Mouse (Mus musculus) kidney, adult 11 months (tissue): ENCODE data around the gene Rps6.

Source experiments
- DNase-seq: peaks from one replicate; pipeline ENCODE4 v3.0.0; 2022

Gene Rps6

GRCm38 (mm10) chr4:86857113-86858069 lies at the start of gene Rps6:
TSS of gene Rps6 (minus strand) at chr4:86857412.
- DNase-seq: peak; percentile 97

DNA sequence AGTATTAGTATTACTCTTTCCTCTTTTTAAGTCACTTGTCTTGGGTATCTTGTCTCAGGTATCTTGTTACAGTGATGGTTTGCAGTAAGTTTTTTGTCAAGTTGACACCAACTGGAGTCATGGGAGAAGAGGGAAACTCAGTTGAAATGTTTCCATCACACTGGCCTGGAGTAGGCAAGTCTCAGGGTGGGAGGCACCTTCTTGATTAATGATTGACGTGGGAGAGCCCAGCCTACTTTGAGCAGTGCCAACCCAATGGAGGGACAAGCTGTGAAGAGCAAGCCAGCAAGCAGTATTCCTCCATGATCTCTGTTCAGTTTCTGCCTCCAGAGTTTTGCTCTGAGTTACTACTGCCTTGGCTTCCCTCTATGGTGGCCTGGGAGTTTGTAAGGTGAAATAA lies 48.7 kb upstream of the Rps6 start:
- DNase-seq: no peak

GRCm38 (mm10) chr4:86904969-86905368 lies 47.8 kb upstream of the Rps6 start:
- no peak for DNase-seq

DNA sequence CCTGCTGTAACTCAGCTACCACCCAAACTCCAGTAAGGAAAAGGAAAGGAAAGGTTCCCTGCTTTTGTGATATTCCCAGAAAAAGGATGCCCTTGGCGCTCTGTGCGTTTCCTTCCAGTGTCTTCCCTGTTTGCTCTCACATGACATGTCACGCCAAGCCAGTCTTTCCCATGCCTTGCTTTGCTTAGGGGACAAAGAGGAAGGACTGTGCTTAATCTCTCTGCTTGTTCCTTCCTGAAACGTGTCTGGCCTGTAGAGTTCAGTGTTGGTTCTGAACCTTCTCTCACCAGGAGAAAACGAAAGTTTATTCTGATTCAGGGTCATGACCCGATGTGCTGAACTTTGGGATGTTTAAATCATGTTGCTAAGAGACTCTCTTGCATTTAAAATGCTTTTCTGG lies 45.1 kb upstream of the Rps6 start:
- peak; percentile 75 for DNase-seq

DNA sequence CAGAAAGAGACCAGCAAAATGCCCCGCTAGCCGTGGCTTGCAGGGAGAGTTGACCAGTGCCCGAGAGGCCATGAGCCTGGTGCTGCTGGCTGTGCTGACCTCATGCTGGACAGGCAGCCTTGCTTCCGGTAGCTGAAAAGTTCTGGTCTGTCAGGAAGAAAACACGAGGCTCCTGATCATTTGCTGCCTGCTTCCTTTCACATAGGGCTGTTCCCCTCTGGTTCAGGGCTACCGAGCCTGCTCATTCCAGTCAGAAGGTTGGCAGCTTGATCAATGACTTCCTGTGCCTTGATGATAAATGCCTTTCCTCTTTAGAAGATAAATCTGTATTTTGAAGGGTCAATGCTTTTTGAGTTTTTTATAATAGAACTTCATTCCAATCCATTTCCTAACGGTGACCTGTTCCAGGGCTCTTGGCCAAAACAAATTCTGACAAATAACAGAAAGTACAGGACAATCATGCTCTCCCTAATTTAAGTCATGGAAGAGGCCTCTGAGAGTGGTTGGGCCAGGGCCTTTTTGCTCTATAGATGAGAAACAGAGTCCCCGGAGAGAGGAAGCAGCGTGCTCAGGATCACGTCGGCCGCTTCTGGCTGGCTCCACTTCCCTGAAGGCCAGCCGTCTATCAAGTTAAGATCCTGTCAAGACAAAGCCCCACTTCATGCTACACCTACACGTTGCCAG lies 41.7 kb upstream of the Rps6 start:
- peak; percentile 82 for DNase-seq

DNA sequence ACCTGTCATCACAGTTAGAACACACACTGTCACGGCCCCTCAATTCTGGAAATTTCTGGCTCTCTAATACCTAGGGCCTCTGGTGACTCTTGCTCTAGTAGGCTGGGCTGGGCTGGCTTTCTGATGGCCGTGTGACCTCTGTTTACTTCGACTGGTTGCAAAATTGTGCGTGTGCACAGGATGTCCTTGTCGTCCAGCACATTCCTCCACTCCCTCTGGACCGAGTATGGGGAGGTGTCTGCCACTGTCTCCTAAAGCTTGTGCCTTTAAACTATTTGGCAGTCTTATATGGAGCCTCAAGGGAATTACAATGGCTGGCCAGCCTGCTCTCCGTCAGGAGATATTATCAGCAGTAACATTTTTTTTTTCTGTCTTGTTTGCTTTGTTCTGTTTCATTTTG lies 40.2 kb upstream of the Rps6 start:
- peak; percentile 46 for DNase-seq

DNA sequence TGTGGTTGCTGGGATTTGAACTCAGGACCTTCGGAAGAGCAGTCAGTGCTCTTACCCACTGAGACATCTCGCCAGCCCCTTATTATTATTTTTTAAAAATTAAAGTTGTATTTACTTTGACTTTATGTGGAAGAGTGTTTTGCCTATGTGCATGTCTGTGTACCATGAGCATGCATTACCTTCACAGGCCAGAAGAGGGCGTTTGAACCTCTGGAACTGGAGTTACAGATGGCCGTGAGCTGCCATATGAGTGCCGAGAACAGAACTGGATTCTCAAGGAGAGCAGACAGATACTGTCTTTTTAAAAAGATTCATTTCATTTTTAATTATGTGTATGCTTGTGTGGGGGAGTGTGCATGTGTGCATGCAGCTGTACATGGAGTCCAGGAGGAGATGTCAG lies 30.7 kb upstream of the Rps6 start:
- no peak for DNase-seq

DNA sequence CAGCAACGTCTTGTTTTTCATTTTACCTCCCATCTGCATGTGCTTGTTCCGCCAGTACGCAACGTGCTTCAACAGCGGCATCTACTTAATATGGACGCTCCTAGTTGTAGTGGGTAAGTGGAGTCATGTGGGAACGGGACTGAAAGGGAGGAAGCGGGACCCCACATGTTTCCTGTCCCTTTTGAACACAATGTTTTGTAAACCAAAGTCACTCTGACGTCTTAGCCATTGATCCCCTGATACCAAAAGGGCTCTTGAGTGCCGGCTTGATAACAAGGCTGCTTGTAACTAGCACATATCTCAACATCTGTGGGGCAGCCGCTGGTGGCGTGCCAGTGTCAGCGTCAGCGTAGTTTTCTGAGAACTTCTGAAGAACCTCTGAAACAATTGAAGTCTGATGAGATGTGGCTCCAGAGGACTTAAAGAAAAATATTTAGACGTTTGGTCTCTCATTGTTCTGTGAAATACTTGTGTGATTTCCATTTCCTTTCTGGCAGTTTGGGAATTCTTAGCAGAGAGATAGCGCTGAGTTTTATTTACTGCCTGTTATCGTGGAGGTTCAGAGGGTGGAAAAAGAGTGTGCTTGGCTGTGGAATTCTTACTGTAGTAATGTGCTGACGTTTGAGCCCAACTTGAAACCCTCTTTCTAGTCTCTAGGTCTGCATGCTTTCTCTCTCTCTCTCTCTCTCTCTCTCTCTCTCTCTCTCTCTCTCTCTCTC lies 29.1 kb upstream of the Rps6 start:
- peak; percentile 68 for DNase-seq

- no peak for DNase-seq
Measured at GRCm38 (mm10) chr4:86885790-86886159, 28.6 kb upstream of the Rps6 start.

DNA sequence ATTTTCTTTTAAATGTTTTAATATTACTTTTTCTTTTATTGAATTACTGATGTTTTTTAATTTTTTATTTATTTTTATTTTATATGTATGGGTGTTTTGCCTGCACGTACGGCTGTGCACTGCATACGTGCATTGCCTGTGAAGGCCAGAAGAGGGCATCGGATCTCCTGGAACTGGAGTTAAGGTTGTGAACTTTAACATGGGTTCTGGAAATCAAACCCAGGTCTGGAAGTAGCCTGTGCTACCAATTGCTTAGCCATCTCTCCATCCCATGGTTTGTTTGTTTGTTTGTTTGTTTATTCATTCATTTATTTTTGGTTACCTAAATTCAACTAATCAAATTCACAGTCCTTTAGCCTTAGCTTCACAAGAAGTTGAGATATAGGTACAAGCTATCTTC lies 27.7 kb upstream of the Rps6 start:
- DNase-seq: no peak

DNA sequence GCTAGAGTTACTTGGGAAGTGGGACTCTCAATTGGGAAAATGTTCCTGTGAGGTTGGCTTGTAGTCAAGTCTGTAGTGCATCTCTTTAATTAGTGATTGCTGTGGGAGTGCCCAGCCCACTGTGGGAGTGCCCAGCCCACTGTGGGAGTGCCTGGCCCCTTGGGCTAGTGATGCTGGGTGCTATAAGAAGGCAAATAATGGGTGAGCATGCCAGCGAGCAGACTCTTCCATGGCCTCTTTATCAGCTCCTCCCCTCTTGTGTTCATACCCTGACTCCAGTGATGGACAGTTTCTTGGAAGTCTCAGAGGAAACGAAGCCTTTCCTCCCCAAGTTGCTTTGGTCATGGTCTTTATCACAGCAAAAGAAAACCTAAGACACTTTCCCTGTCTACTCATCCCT lies 25.2 kb upstream of the Rps6 start:
- DNase-seq: no peak

DNA sequence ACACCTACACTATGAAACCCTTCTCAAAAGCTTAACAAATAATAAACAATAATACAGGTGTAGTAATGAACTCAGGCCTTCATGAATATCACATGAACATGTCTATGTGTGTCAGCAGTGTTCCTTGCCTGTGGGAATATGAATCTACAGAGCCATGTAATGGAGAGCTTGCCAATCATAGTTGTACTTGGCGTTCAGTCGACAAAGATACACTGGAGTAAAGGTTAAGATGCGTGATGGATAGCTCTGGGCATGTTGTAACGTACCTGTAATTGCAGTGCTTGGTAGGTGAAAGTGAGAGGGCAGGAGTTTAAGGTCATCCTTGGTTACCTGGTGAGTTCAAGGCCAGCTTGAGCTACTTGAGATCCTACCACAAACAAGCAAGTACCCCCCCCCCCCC lies 24.0 kb upstream of the Rps6 start:
- no peak for DNase-seq

DNA sequence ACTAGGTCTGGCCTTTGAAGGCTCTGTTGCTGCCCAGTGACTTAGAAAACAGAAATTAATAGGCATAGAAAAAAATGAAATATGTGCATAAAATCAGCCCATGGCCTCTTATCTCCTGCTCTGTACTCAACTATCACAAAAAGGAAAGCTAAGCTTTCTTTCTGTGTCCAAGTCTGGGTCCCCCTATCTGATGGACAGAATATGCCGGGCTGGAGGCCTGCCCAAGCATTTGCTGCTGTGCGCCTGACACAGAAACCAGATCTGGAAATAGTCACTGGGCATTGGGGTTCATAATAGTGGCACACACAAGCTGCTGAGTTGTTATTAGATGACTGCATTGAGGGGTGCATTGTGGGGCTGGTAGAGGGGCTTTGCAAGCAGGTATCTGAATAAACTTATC lies 22.3 kb upstream of the Rps6 start:
- no peak for DNase-seq

DNA sequence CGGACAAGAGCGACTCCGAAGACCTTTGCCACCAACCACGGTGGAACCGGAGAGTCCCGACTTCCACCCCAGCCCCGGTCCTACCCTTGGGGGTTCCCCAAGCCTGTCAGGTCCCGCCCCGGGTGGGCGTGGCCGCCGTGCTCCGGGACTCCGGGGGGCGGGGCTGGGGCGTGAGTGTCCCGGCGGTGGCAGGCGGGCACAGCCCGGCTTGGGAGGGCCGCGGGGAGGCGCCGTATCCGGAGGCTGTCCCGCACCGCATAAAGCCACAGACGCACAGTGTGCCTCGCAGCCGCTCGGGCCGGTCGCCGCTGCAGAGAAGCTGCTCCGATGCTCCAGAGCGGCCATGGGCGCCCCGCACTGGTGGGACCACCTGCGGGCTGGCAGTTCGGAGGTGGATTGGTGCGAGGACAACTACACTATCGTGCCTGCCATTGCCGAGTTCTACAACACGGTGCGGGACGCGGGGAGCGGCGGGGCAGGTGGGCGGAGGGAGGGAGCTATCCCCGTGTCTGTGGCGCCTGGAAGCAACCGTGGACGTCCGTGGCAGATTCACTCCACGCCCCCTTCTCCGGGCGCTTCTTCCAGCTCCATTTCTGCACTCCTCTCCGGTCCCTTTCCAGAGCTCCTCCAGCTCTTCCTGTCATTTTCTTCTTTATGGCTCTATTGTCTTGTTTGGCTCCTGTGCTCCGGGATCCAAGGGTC lies 17.1 kb upstream of the Rps6 start, which contains the start of gene Acer2:
Gene Acer2, plus strand, starts transcription at position 251 of the 702 bp plus-strand sequence.
- DNase-seq: peak; percentile 93

DNA sequence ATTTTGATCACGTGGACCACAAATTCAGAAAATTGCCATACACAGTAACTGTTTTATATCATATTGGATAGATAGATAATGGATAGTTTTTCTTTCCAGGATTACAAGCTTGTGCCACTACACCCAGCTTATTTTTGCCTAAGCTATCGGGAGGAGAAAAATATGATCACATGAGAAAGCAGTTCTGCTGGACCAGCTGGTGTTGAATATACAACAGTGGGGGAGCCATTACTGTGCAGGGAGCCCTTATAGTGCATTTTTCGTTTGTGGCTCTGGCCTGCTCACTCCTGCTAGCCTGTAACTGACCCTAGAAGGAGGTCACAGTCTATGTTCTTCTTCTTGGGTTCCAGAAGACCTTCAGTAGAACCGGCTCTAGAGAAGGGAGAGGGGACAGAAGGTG lies 15.9 kb upstream of the Rps6 start:
- no peak for DNase-seq

- no peak for DNase-seq
Measured at GRCm38 (mm10) chr4:86871988-86872387, 14.8 kb upstream of the Rps6 start.

- no peak for DNase-seq
Measured at GRCm38 (mm10) chr4:86864087-86864486, 6.9 kb upstream of the Rps6 start.

GRCm38 (mm10) chr4:86858070-86858440 lies 843 bp upstream of the Rps6 start:
- no peak for DNase-seq

DNA sequence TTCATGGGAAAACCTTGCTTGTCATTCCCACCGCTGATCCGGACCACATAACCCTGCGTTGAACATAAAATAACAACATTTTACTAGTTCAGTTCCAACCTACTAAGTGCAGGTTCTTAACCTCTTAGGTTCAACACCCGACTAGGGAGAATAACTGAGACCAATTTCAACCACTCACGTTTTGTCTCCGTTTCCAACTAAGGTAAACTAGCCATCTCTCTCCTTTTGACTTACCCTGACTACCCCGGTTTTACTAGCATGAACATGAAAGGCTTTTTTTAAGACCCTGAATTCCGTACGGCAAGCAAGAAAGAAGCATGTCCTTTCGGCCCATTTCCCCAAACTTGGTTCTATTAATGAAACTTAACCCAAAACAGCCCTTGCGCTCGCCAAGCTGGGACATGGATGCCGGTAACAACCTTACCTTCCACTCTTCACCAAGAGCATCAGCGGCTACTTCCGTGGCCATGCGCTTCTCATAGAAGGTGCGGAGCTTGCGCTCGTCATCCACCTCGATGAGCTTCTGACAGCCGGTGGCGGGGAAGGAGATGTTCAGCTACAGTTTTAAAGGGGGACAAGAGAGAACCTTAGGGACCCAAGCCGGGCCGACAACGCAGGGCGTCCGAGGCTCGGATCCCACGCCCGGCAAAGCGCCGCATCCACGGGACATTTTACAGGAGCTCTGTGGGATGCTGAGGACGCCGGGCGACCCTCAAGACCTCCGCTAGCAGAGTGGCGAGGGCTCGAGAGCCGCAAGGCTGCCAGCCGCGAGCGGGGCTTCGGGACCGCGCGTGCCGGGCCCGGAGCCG lies 704 bp downstream of the Rps6 start:
- DNase-seq: no peak

GRCm38 (mm10) chr4:86852813-86853590 lies 4.2 kb downstream of the Rps6 start:
- no peak for DNase-seq

DNA sequence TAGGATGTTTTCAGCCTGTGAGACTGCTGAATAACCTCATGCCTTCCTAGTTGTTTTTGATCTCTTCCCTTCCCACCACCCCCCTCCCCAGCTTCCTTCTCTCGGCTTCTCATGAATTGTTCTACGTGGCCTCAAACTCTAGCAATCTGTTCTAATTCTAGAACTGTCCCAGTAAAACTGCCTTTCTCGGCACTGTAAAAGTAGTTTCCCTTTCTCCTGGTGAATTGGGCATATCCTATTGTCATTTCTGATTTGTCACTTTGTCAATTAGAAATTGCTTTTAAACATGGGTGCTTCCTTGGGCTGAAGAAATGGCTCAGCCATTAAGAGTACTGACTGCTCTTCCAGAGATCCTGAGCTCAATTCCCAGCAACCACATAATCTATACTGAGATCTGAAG lies 5.2 kb downstream of the Rps6 start:
- DNase-seq: no peak
